Mouse (Mus musculus) midbrain, embryonic 14.5 days (tissue): Measurements from ENCODE around the gene Bcas3. TPM values are rescaled to one million over a fixed set of nuclear protein-coding genes. Genes with fewer than 3 reads are reported as not detected.
A peak's percentile ranks its signal among the peaks of the same experiment; 100 is the strongest.
"Not testable (repeated sequence)": the region's sequence is repeated elsewhere in the genome, so short reads cannot be mapped to it uniquely, and the experiment has no call there.

Experiments used
- ATAC-seq: fragments of 200-750 bp; cut with Nextera tagmentation; 2 replicates; pipeline ENCODE4 v1.8.0; 2017; ENCODE audit warnings: moderate number of reproducible peaks, moderate library complexity; ENCODE audit not compliant: low FRiP score, low TSS enrichment
- DNase-seq: peaks from one replicate; pipeline ENCODE4 v3.0.0-alpha.2; 2015
- H3K27ac ChIP-seq: fragments of 300-500 bp; sonication (generic); replicated peaks from 2 replicates; pipeline ENCODE4 v1.5.1; 2014; ENCODE audit warnings: mild to moderate bottlenecking, low read depth, low read length, moderate library complexity
- H3K27me3 ChIP-seq: fragments of 300-500 bp; sonication (generic); 2 replicates; pipeline ENCODE4 v1.6.1; 2014; ENCODE audit warnings: low read length, control low read depth, mixed read lengths; ENCODE audit not compliant: control insufficient read depth, insufficient read depth
- H3K36me3 ChIP-seq: fragments of 300-500 bp; sonication (generic); 2 replicates; pipeline ENCODE4 v1.6.1; 2014; ENCODE audit warnings: low read length, control low read depth; ENCODE audit not compliant: control insufficient read depth, insufficient read depth
- H3K4me1 ChIP-seq: fragments of 300-500 bp; sonication (generic); 2 replicates; pipeline ENCODE4 v1.6.1; 2014; ENCODE audit warnings: mild to moderate bottlenecking, antibody characterized with exemption, low read length, control low read depth; ENCODE audit not compliant: control insufficient read depth, insufficient read depth
- H3K4me2 ChIP-seq: fragments of 300-500 bp; sonication (generic); 2 replicates; pipeline ENCODE4 v1.6.1; 2014; ENCODE audit warnings: mild to moderate bottlenecking, low read length, moderate library complexity
- H3K4me3 ChIP-seq: fragments of 300-500 bp; sonication (generic); replicated peaks from 2 replicates; pipeline ENCODE4 v1.5.1; 2014; ENCODE audit warnings: low read depth, low read length
- H3K9ac ChIP-seq: fragments of 300-500 bp; sonication (generic); replicated peaks from 2 replicates; pipeline ENCODE4 v1.6.1; 2014; ENCODE audit warnings: mild to moderate bottlenecking, low read length, moderate library complexity
- H3K9me3 ChIP-seq: fragments of 300-500 bp; sonication (generic); 2 replicates; pipeline ENCODE4 v1.6.1; 2016; ENCODE audit warnings: low read length, control low read depth, mixed read lengths; ENCODE audit not compliant: control insufficient read depth
- WGBS: fragments of 180-500 bp; shearing (Covaris S2); extraction: QIAGEN DNeasy Blood & Tissue Kit; methylation state at CpG from one replicate; pipeline ENCODE4 v1.1.7; 2014; 5-methylcytosine and 5-hydroxymethylcytosine counted together
- polyA plus RNA-seq: library from polyadenylated mRNA; unstranded; fragments of >200 nt; fragmentation: Nextera tagmentation; extraction: Ambion mirVana; gene quantifications from 2 replicates; pipeline ENCODE4 v1.2.1, GENCODE M21; 2014

Gene Bcas3
- polyA plus RNA-seq, 1 experiment from 2014 or later = 33.4 TPM

- H3K36me3 ChIP-seq = no peaks in the 10 kb centered on the region
- WGBS = 86% methylated on average over 7 of the region's 7 CpGs
- H3K27me3 ChIP-seq = peaks cover 6% of the 10 kb centered on the region
- no peak overlapping the region for H3K9ac ChIP-seq
- no peak overlapping the region for H3K27ac ChIP-seq
- peaks cover 18% of the 10 kb centered on the region for H3K4me1 ChIP-seq
- DNase-seq (no peak), ATAC-seq (no peak)
- H3K4me3 ChIP-seq = no peak overlapping the region
- no peak overlapping the region for H3K4me2 ChIP-seq
- H3K9me3 ChIP-seq = no peaks in the 10 kb centered on the region
Observed at GRCm38 (mm10) chr11:85710155-85710554, 357.2 kb downstream of the Bcas3 start.

- no peak overlapping the region for H3K27ac ChIP-seq
- no peaks in the 10 kb centered on the region for H3K36me3 ChIP-seq
- WGBS = 92% methylated on average over 8 of the region's 8 CpGs
- ATAC-seq = no peak
- no peak overlapping the region for H3K4me3 ChIP-seq
- H3K9ac ChIP-seq = no peak overlapping the region
- H3K27me3 ChIP-seq = peaks cover 15% of the 10 kb centered on the region
- H3K4me2 ChIP-seq = no peak overlapping the region
- H3K9me3 ChIP-seq = no peaks in the 10 kb centered on the region
- DNase-seq = no peak
- peaks cover 20% of the 10 kb centered on the region for H3K4me1 ChIP-seq
Observed at GRCm38 (mm10) chr11:85712026-85712804, 359.2 kb downstream of the Bcas3 start.

GRCm38 (mm10) chr11:85712860-85713813 is 360.2 kb downstream of the Bcas3 start:
- Histone ChIP-seq H3K4me1 (peaks cover 20% of the 10 kb centered on the region), H3K36me3 (no peaks in the 10 kb centered on the region), H3K9ac (no peak overlapping the region), H3K9me3 (no peaks in the 10 kb centered on the region), H3K27ac (no peak overlapping the region), H3K4me3 (no peak overlapping the region), H3K4me2 (no peak overlapping the region), H3K27me3 (peaks cover 15% of the 10 kb centered on the region)
- no peak for ATAC-seq
- DNase-seq = peak; percentile 59
- WGBS = 57% methylated on average over 19 of the region's 19 CpGs

GRCm38 (mm10) chr11:85713814-85714208 is 360.8 kb downstream of the Bcas3 start:
- 13% methylated on average over 2 of the region's 2 CpGs for WGBS
- peaks cover 20% of the 10 kb centered on the region for H3K4me1 ChIP-seq
- H3K27ac ChIP-seq = no peak overlapping the region
- no peak overlapping the region for H3K9ac ChIP-seq
- no peak overlapping the region for H3K4me2 ChIP-seq
- ATAC-seq (no peak), DNase-seq (no peak)
- no peak overlapping the region for H3K4me3 ChIP-seq
- no peaks in the 10 kb centered on the region for H3K36me3 ChIP-seq
- H3K9me3 ChIP-seq = no peaks in the 10 kb centered on the region
- peaks cover 16% of the 10 kb centered on the region for H3K27me3 ChIP-seq

- Histone ChIP-seq H3K9ac (no peak overlapping the region), H3K9me3 (no peaks in the 10 kb centered on the region), H3K27me3 (peaks cover 19% of the 10 kb centered on the region), H3K4me2 (no peak overlapping the region), H3K27ac (no peak overlapping the region), H3K4me3 (no peak overlapping the region), H3K36me3 (no peaks in the 10 kb centered on the region), H3K4me1 (peaks cover 20% of the 10 kb centered on the region)
- WGBS = 0% methylated on average over 7 of the region's 7 CpGs
- DNase-seq (peak; percentile 63), ATAC-seq (no peak)
Observed at GRCm38 (mm10) chr11:85714312-85714931, 361.5 kb downstream of the Bcas3 start.

- Histone ChIP-seq H3K27me3 (peaks cover 19% of the 10 kb centered on the region), H3K4me1 (peaks cover 20% of the 10 kb centered on the region)
- H3K9ac ChIP-seq, H3K4me2 ChIP-seq, H3K27ac ChIP-seq, ATAC-seq, H3K36me3 ChIP-seq, DNase-seq, H3K4me3 ChIP-seq, H3K9me3 ChIP-seq: not testable (repeated sequence)
- WGBS = 92% methylated on average over 2 of the region's 2 CpGs
Observed at GRCm38 (mm10) chr11:85716730-85717129, 363.8 kb downstream of the Bcas3 start.

GRCm38 (mm10) chr11:85719091-85719490 is 366.1 kb downstream of the Bcas3 start:
- Histone ChIP-seq H3K4me2 (no peak overlapping the region), H3K27me3 (peaks cover 13% of the 10 kb centered on the region; the same call in 1 of the 2 replicates), H3K9ac (no peak overlapping the region), H3K27ac (no peak overlapping the region), H3K4me1 (peaks cover 12% of the 10 kb centered on the region), H3K4me3 (no peak overlapping the region), H3K9me3 (no peaks in the 10 kb centered on the region), H3K36me3 (no peaks in the 10 kb centered on the region)
- 91% methylated on average over 10 of the region's 10 CpGs for WGBS
- ATAC-seq = no peak
- DNase-seq = no peak

- DNase-seq (no peak), ATAC-seq (no peak)
- Histone ChIP-seq H3K4me3 (no peak overlapping the region), H3K4me2 (no peak overlapping the region), H3K27me3 (peaks cover 13% of the 10 kb centered on the region; the same call in 1 of the 2 replicates), H3K9me3 (no peaks in the 10 kb centered on the region), H3K36me3 (no peaks in the 10 kb centered on the region), H3K9ac (no peak overlapping the region), H3K27ac (no peak overlapping the region), H3K4me1 (peaks cover 5% of the 10 kb centered on the region)
- WGBS = 62% methylated on average over 7 of the region's 7 CpGs
Observed at GRCm38 (mm10) chr11:85719766-85720165, 366.8 kb downstream of the Bcas3 start.
